Mouse (Mus musculus): ENCODE measurements around the gene Dennd5b. TPM values are rescaled to one million over a fixed set of nuclear protein-coding genes. Genes with fewer than 3 reads are reported as not detected.

The Dennd5b gene
- polyA plus RNA-seq, 1 experiment from 2014 or later = 5.6 TPM

- Histone ChIP-seq H3K27ac (replicated peaks) (peak overlapping the region; percentile 93), H3K9me3 (replicated peaks) (no peaks in the 10 kb centered on the region), H3K36me3 (no peaks in the 10 kb centered on the region), H3K9ac (peak overlapping the region; percentile 80), H3K4me2 (replicated peaks) (peak overlapping the region; percentile 84), H3K27me3 (no peaks in the 10 kb centered on the region), H3K4me3 (replicated peaks) (peak overlapping the region; percentile 86), H3K4me1 (no peaks in the 10 kb centered on the region)
- WGBS = 2% methylated on average over 51 of the region's 52 CpGs
- ATAC-seq (ENCODE audit: insufficient number of reproducible peaks, low FRiP score, low TSS enrichment, low read depth) = peak; percentile 56
Observed at GRCm38 (mm10) chr6:149100174-149101075, 1.1 kb downstream of the Dennd5b start.

GRCm38 (mm10) chr6:149098993-149099392 lies 2.5 kb downstream of the Dennd5b start:
- Histone ChIP-seq H3K4me2 (replicated peaks) (no peak overlapping the region), H3K9me3 (replicated peaks) (no peaks in the 10 kb centered on the region), H3K9ac (no peak overlapping the region), H3K4me3 (replicated peaks) (no peak overlapping the region), H3K27ac (replicated peaks) (no peak overlapping the region), H3K36me3 (no peaks in the 10 kb centered on the region), H3K27me3 (no peaks in the 10 kb centered on the region), H3K4me1 (no peaks in the 10 kb centered on the region)
- ATAC-seq (ENCODE audit: insufficient number of reproducible peaks, low FRiP score, low TSS enrichment, low read depth) = no peak

GRCm38 (mm10) chr6:149097276-149097675 lies 4.2 kb downstream of the Dennd5b start:
- Histone ChIP-seq H3K4me2 (replicated peaks) (no peak overlapping the region), H3K4me3 (replicated peaks) (no peak overlapping the region), H3K4me1 (no peaks in the 10 kb centered on the region), H3K27ac (replicated peaks) (no peak overlapping the region), H3K27me3 (no peaks in the 10 kb centered on the region), H3K9ac (no peak overlapping the region), H3K36me3 (no peaks in the 10 kb centered on the region), H3K9me3 (replicated peaks) (no peaks in the 10 kb centered on the region)
- no peak for ATAC-seq (ENCODE audit: insufficient number of reproducible peaks, low FRiP score, low TSS enrichment, low read depth)
- 94% methylated on average over 1 of the region's 1 CpGs for WGBS

- Histone ChIP-seq H3K4me2 (replicated peaks) (no peak overlapping the region), H3K36me3 (no peaks in the 10 kb centered on the region), H3K4me3 (replicated peaks) (no peak overlapping the region), H3K27me3 (no peaks in the 10 kb centered on the region), H3K4me1 (no peaks in the 10 kb centered on the region), H3K27ac (replicated peaks) (no peak overlapping the region), H3K9ac (no peak overlapping the region), H3K9me3 (replicated peaks) (no peaks in the 10 kb centered on the region)
- WGBS = 88% methylated on average over 2 of the region's 2 CpGs
- no peak for ATAC-seq (ENCODE audit: insufficient number of reproducible peaks, low FRiP score, low TSS enrichment, low read depth)
Observed at GRCm38 (mm10) chr6:149096233-149096632, 5.2 kb downstream of the Dennd5b start.

GRCm38 (mm10) chr6:149095389-149095788 lies 6.1 kb downstream of the Dennd5b start:
- H3K27me3 ChIP-seq = no peaks in the 10 kb centered on the region
- WGBS = 70% methylated on average over 6 of the region's 6 CpGs
- no peak for ATAC-seq (ENCODE audit: insufficient number of reproducible peaks, low FRiP score, low TSS enrichment, low read depth)

GRCm38 (mm10) chr6:149094555-149094954 lies 6.9 kb downstream of the Dennd5b start:
- Histone ChIP-seq H3K4me1 (no peaks in the 10 kb centered on the region), H3K9me3 (replicated peaks) (no peaks in the 10 kb centered on the region), H3K27ac (replicated peaks) (no peak overlapping the region), H3K9ac (no peak overlapping the region), H3K27me3 (no peaks in the 10 kb centered on the region), H3K4me3 (replicated peaks) (no peak overlapping the region), H3K4me2 (replicated peaks) (no peak overlapping the region), H3K36me3 (no peaks in the 10 kb centered on the region)
- 69% methylated on average over 1 of the region's 1 CpGs for WGBS
- no peak for ATAC-seq (ENCODE audit: insufficient number of reproducible peaks, low FRiP score, low TSS enrichment, low read depth)

More at GRCm38 (mm10) chr6:149095389-149095788, 6.1 kb downstream of the Dennd5b start:
- no peak overlapping the region for H3K9ac ChIP-seq
- H3K4me1 ChIP-seq = no peaks in the 10 kb centered on the region
- H3K4me2 ChIP-seq (replicated peaks) = no peak overlapping the region
- no peak overlapping the region for H3K4me3 ChIP-seq (replicated peaks)
- H3K36me3 ChIP-seq = no peaks in the 10 kb centered on the region
- H3K9me3 ChIP-seq (replicated peaks) = no peaks in the 10 kb centered on the region
- no peak overlapping the region for H3K27ac ChIP-seq (replicated peaks)

- WGBS = 21% methylated on average over 5 of the region's 5 CpGs
- H3K27ac ChIP-seq (replicated peaks) = no peak overlapping the region
- no peaks in the 10 kb centered on the region for H3K9me3 ChIP-seq (replicated peaks)
- H3K27me3 ChIP-seq = no peaks in the 10 kb centered on the region
- H3K4me2 ChIP-seq (replicated peaks) = no peak overlapping the region
- H3K4me3 ChIP-seq (replicated peaks) = no peak overlapping the region
- H3K9ac ChIP-seq = no peak overlapping the region
- H3K4me1 ChIP-seq = no peaks in the 10 kb centered on the region
- ATAC-seq (ENCODE audit: insufficient number of reproducible peaks, low FRiP score, low TSS enrichment, low read depth) = no peak
- no peaks in the 10 kb centered on the region for H3K36me3 ChIP-seq
Observed at GRCm38 (mm10) chr6:149093465-149093864, 8.0 kb downstream of the Dennd5b start.

GRCm38 (mm10) chr6:149092406-149092805 lies 9.1 kb downstream of the Dennd5b start:
- no peaks in the 10 kb centered on the region for H3K27me3 ChIP-seq
- H3K4me3 ChIP-seq (replicated peaks) = no peak overlapping the region
- no peak for ATAC-seq (ENCODE audit: insufficient number of reproducible peaks, low FRiP score, low TSS enrichment, low read depth)
- H3K36me3 ChIP-seq = no peaks in the 10 kb centered on the region
- H3K27ac ChIP-seq (replicated peaks) = no peak overlapping the region
- no peaks in the 10 kb centered on the region for H3K9me3 ChIP-seq (replicated peaks)
- H3K9ac ChIP-seq = no peak overlapping the region
- no peaks in the 10 kb centered on the region for H3K4me1 ChIP-seq
- 95% methylated on average over 6 of the region's 6 CpGs for WGBS
- H3K4me2 ChIP-seq (replicated peaks) = no peak overlapping the region

- H3K4me3 ChIP-seq (replicated peaks) = no peak overlapping the region
- WGBS = 92% methylated on average over 1 of the region's 1 CpGs
- H3K4me2 ChIP-seq (replicated peaks) = no peak overlapping the region
- no peak overlapping the region for H3K27ac ChIP-seq (replicated peaks)
- H3K4me1 ChIP-seq = no peaks in the 10 kb centered on the region
- H3K9ac ChIP-seq = no peak overlapping the region
- no peaks in the 10 kb centered on the region for H3K9me3 ChIP-seq (replicated peaks)
- ATAC-seq (ENCODE audit: insufficient number of reproducible peaks, low FRiP score, low TSS enrichment, low read depth) = no peak
- H3K27me3 ChIP-seq = no peaks in the 10 kb centered on the region
- H3K36me3 ChIP-seq = no peaks in the 10 kb centered on the region
Observed at GRCm38 (mm10) chr6:149077136-149077808, 24.2 kb downstream of the Dennd5b start.

GRCm38 (mm10) chr6:149073854-149074253 lies 27.6 kb downstream of the Dennd5b start:
- Histone ChIP-seq H3K4me3 (replicated peaks) (no peak overlapping the region), H3K9me3 (replicated peaks) (no peaks in the 10 kb centered on the region), H3K36me3 (no peaks in the 10 kb centered on the region), H3K4me2 (replicated peaks) (no peak overlapping the region), H3K9ac (no peak overlapping the region), H3K27ac (replicated peaks) (no peak overlapping the region), H3K27me3 (no peaks in the 10 kb centered on the region), H3K4me1 (no peaks in the 10 kb centered on the region)
- 88% methylated on average over 4 of the region's 4 CpGs for WGBS
- no peak for ATAC-seq (ENCODE audit: insufficient number of reproducible peaks, low FRiP score, low TSS enrichment, low read depth)

GRCm38 (mm10) chr6:149072873-149073272 lies 28.6 kb downstream of the Dennd5b start:
- Histone ChIP-seq H3K27ac (replicated peaks) (no peak overlapping the region), H3K9ac (no peak overlapping the region), H3K4me2 (replicated peaks) (no peak overlapping the region), H3K27me3 (no peaks in the 10 kb centered on the region), H3K4me3 (replicated peaks) (no peak overlapping the region), H3K36me3 (no peaks in the 10 kb centered on the region), H3K4me1 (no peaks in the 10 kb centered on the region), H3K9me3 (replicated peaks) (no peaks in the 10 kb centered on the region)
- ATAC-seq (ENCODE audit: insufficient number of reproducible peaks, low FRiP score, low TSS enrichment, low read depth) = no peak
- 53% methylated on average over 3 of the region's 3 CpGs for WGBS
